Mouse (Mus musculus): ENCODE results near the gene F8. TPM values are rescaled to one million over a fixed set of nuclear protein-coding genes. Genes with fewer than 3 reads are reported as not detected.
"Not testable (repeated sequence)": the region's sequence is repeated elsewhere in the genome, so short reads cannot be mapped to it uniquely, and the experiment has no call there.

F8 gene
- polyA plus RNA-seq, 1 experiment from 2014 or later = 1.00 TPM

- WGBS = 58% methylated on average over 8 of the region's 8 CpGs
- no peak overlapping the region for H3K9ac ChIP-seq
- ATAC-seq (ENCODE audit: insufficient number of reproducible peaks, low FRiP score, low TSS enrichment, low read depth) = no peak
These were observed 110.7 kb downstream of the F8 start for GRCm38 (mm10) chrX:75271676-75272075.

GRCm38 (mm10) chrX:75233603-75234376, 148.6 kb downstream of the F8 start:
- not testable (repeated sequence) for H3K4me1 ChIP-seq; H3K36me3 ChIP-seq; H3K9ac ChIP-seq; H3K9me3 ChIP-seq; H3K27me3 ChIP-seq; ATAC-seq (ENCODE audit: insufficient number of reproducible peaks, low FRiP score, low TSS enrichment, low read depth); H3K4me2 ChIP-seq; H3K4me3 ChIP-seq; H3K27ac ChIP-seq
- WGBS = 37% methylated on average over 8 of the region's 8 CpGs

More at GRCm38 (mm10) chrX:75271676-75272075, 110.7 kb downstream of the F8 start:
- H3K4me1 ChIP-seq = no peaks in the 10 kb centered on the region
- no peaks in the 10 kb centered on the region for H3K36me3 ChIP-seq
- H3K4me2 ChIP-seq = no peak overlapping the region
- no peaks in the 10 kb centered on the region for H3K27me3 ChIP-seq
- no peak overlapping the region for H3K27ac ChIP-seq
- no peaks in the 10 kb centered on the region for H3K9me3 ChIP-seq
- no peak overlapping the region for H3K4me3 ChIP-seq

GRCm38 (mm10) chrX:75231456-75231855, 151.0 kb downstream of the F8 start:
- no peak overlapping the region for H3K4me3 ChIP-seq
- H3K9ac ChIP-seq = no peak overlapping the region
- WGBS = 81% methylated on average over 1 of the region's 1 CpGs
- H3K9me3 ChIP-seq = no peaks in the 10 kb centered on the region
- no peak overlapping the region for H3K4me2 ChIP-seq
- no peak overlapping the region for H3K27ac ChIP-seq
- no peak for ATAC-seq (ENCODE audit: insufficient number of reproducible peaks, low FRiP score, low TSS enrichment, low read depth)
- no peaks in the 10 kb centered on the region for H3K36me3 ChIP-seq
- H3K27me3 ChIP-seq = no peaks in the 10 kb centered on the region
- H3K4me1 ChIP-seq = no peaks in the 10 kb centered on the region

- Histone ChIP-seq H3K36me3 (no peaks in the 10 kb centered on the region), H3K27ac (no peak within 1 kb of the TSS)
- WGBS = 62% methylated on average over 1 of the region's 1 CpGs
These were observed 218.7 kb downstream of the F8 start, which contains the start of gene Smim9 for GRCm38 (mm10) chrX:75163670-75164069. TSS of gene Smim9 (minus strand) at chrX:75163770.

GRCm38 (mm10) chrX:75155576-75156243, 226.7 kb downstream of the F8 start:
- Histone ChIP-seq H3K4me1 (no peaks in the 10 kb centered on the region), H3K36me3 (no peaks in the 10 kb centered on the region), H3K27ac (no peak overlapping the region), H3K9ac (no peak overlapping the region), H3K4me2 (peak overlapping the region; percentile 57), H3K27me3 (no peaks in the 10 kb centered on the region), H3K4me3 (peak overlapping the region; percentile 42), H3K9me3 (no peaks in the 10 kb centered on the region)
- ATAC-seq (ENCODE audit: insufficient number of reproducible peaks, low FRiP score, low TSS enrichment, low read depth) = no peak
- WGBS = 18% methylated on average over 40 of the region's 49 CpGs

More at GRCm38 (mm10) chrX:75163670-75164069, 218.7 kb downstream of the F8 start, which contains the start of gene Smim9:
- H3K4me2 ChIP-seq = no peak within 1 kb of the TSS
- H3K27me3 ChIP-seq = no peaks in the 10 kb centered on the region
- H3K4me1 ChIP-seq = no peaks in the 10 kb centered on the region
- no peak for ATAC-seq (ENCODE audit: insufficient number of reproducible peaks, low FRiP score, low TSS enrichment, low read depth)
- H3K9ac ChIP-seq = no peak within 1 kb of the TSS
- no peaks in the 10 kb centered on the region for H3K9me3 ChIP-seq
- no peak within 1 kb of the TSS for H3K4me3 ChIP-seq

- 57% methylated on average over 1 of the region's 1 CpGs for WGBS
- Histone ChIP-seq H3K4me2 (no peak overlapping the region), H3K27ac (no peak overlapping the region), H3K9ac (no peak overlapping the region), H3K9me3 (no peaks in the 10 kb centered on the region), H3K4me1 (no peaks in the 10 kb centered on the region), H3K27me3 (no peaks in the 10 kb centered on the region), H3K4me3 (no peak overlapping the region), H3K36me3 (no peaks in the 10 kb centered on the region)
- ATAC-seq (ENCODE audit: insufficient number of reproducible peaks, low FRiP score, low TSS enrichment, low read depth) = no peak
These were observed 230.2 kb downstream of the F8 start for GRCm38 (mm10) chrX:75152249-75152648.

- no peaks in the 10 kb centered on the region for H3K36me3 ChIP-seq
- H3K27ac ChIP-seq = no peak overlapping the region
- no peaks in the 10 kb centered on the region for H3K27me3 ChIP-seq
- no peaks in the 10 kb centered on the region for H3K4me1 ChIP-seq
- 78% methylated on average over 2 of the region's 2 CpGs for WGBS
- H3K9me3 ChIP-seq = no peaks in the 10 kb centered on the region
- no peak overlapping the region for H3K4me2 ChIP-seq
- no peak overlapping the region for H3K4me3 ChIP-seq
- no peak for ATAC-seq (ENCODE audit: insufficient number of reproducible peaks, low FRiP score, low TSS enrichment, low read depth)
- no peak overlapping the region for H3K9ac ChIP-seq
These were observed 232.1 kb downstream of the F8 start for GRCm38 (mm10) chrX:75150304-75150703.

- H3K36me3 ChIP-seq = no peaks in the 10 kb centered on the region
- H3K27ac ChIP-seq = no peak overlapping the region
- H3K9me3 ChIP-seq = no peaks in the 10 kb centered on the region
- no peaks in the 10 kb centered on the region for H3K27me3 ChIP-seq
- no peak for ATAC-seq (ENCODE audit: insufficient number of reproducible peaks, low FRiP score, low TSS enrichment, low read depth)
- no peak overlapping the region for H3K9ac ChIP-seq
- WGBS = 84% methylated on average over 4 of the region's 4 CpGs
- H3K4me2 ChIP-seq = no peak overlapping the region
- H3K4me3 ChIP-seq = no peak overlapping the region
- no peaks in the 10 kb centered on the region for H3K4me1 ChIP-seq
These were observed 234.0 kb downstream of the F8 start for GRCm38 (mm10) chrX:75148414-75148813.

GRCm38 (mm10) chrX:75143124-75143555, 239.3 kb downstream of the F8 start:
- peak overlapping the region; percentile 52 for H3K4me2 ChIP-seq
- H3K27me3 ChIP-seq; H3K9me3 ChIP-seq; H3K4me1 ChIP-seq; ATAC-seq (ENCODE audit: insufficient number of reproducible peaks, low FRiP score, low TSS enrichment, low read depth); H3K9ac ChIP-seq; H3K36me3 ChIP-seq; H3K27ac ChIP-seq: not testable (repeated sequence)
- 46% methylated on average over 25 of the region's 42 CpGs for WGBS
- H3K4me3 ChIP-seq = peak overlapping the region; percentile 31

- Histone ChIP-seq H3K27ac (no peak overlapping the region), H3K36me3 (no peaks in the 10 kb centered on the region), H3K27me3 (no peaks in the 10 kb centered on the region), H3K9ac (no peak overlapping the region), H3K4me1 (no peaks in the 10 kb centered on the region), H3K4me2 (no peak overlapping the region), H3K4me3 (no peak overlapping the region), H3K9me3 (no peaks in the 10 kb centered on the region)
- 83% methylated on average over 2 of the region's 2 CpGs for whole genome bisulfite sequencing
- no peak for ATAC-seq (ENCODE audit: insufficient number of reproducible peaks, low FRiP score, low TSS enrichment, low read depth)
These were observed 244.2 kb downstream of the F8 start for GRCm38 (mm10) chrX:75138182-75138581.

- Histone ChIP-seq H3K4me2 (no peak overlapping the region), H3K36me3 (no peaks in the 10 kb centered on the region), H3K27me3 (no peaks in the 10 kb centered on the region), H3K9ac (no peak overlapping the region), H3K9me3 (no peaks in the 10 kb centered on the region), H3K4me3 (no peak overlapping the region), H3K4me1 (no peaks in the 10 kb centered on the region), H3K27ac (no peak overlapping the region)
- no peak for ATAC-seq (ENCODE audit: insufficient number of reproducible peaks, low FRiP score, low TSS enrichment, low read depth)
- 73% methylated on average over 2 of the region's 2 CpGs for WGBS
These were observed 244.7 kb downstream of the F8 start for GRCm38 (mm10) chrX:75137729-75138128.

GRCm38 (mm10) chrX:75136938-75137337, 245.5 kb downstream of the F8 start:
- Histone ChIP-seq H3K4me1 (no peaks in the 10 kb centered on the region), H3K27me3 (no peaks in the 10 kb centered on the region), H3K4me3 (no peak overlapping the region), H3K27ac (no peak overlapping the region), H3K36me3 (no peaks in the 10 kb centered on the region), H3K9me3 (no peaks in the 10 kb centered on the region), H3K9ac (no peak overlapping the region), H3K4me2 (no peak overlapping the region)
- ATAC-seq (ENCODE audit: insufficient number of reproducible peaks, low FRiP score, low TSS enrichment, low read depth) = no peak
